Mouse (Mus musculus) E14TG2a.4 (cell line): ENCODE measurements around the gene Adamtsl1.

Source experiments
- H3K27me3 ChIP-seq: 2 replicates; pipeline ENCODE4 v1.6.1; 2014; ENCODE audit warnings: low read length, control low read depth; ENCODE audit not compliant: insufficient read depth
- H3K36me3 ChIP-seq: 2 replicates; pipeline ENCODE4 v1.6.1; 2014; ENCODE audit warnings: low read length, control low read depth; ENCODE audit not compliant: insufficient read depth
- H3K4me1 ChIP-seq: replicated peaks from 2 replicates; pipeline ENCODE4 v1.6.1; 2014; ENCODE audit warnings: low read depth, low read length, control low read depth
- H3K4me3 ChIP-seq: replicated peaks from 2 replicates; pipeline ENCODE4 v1.5.1; 2014; ENCODE audit warnings: mild to moderate bottlenecking, low read length
- H3K9me3 ChIP-seq: 2 replicates; pipeline ENCODE4 v1.6.1; 2014; ENCODE audit warnings: low read length, control low read depth
- CTCF ChIP-seq: conservative IDR thresholded peaks from 2 replicates; pipeline ENCODE4 v1.5.1; 2014; ENCODE audit warnings: low read length
- NANOG ChIP-seq: IDR thresholded peaks from 2 replicates; pipeline ENCODE4 v1.6.1; 2014; ENCODE audit warnings: borderline replicate concordance, low read length, mixed read lengths
- POU5F1 ChIP-seq: IDR thresholded peaks from 2 replicates; pipeline ENCODE4 v1.6.1; 2014; ENCODE audit warnings: low read length, borderline replicate concordance

Gene Adamtsl1

DNA sequence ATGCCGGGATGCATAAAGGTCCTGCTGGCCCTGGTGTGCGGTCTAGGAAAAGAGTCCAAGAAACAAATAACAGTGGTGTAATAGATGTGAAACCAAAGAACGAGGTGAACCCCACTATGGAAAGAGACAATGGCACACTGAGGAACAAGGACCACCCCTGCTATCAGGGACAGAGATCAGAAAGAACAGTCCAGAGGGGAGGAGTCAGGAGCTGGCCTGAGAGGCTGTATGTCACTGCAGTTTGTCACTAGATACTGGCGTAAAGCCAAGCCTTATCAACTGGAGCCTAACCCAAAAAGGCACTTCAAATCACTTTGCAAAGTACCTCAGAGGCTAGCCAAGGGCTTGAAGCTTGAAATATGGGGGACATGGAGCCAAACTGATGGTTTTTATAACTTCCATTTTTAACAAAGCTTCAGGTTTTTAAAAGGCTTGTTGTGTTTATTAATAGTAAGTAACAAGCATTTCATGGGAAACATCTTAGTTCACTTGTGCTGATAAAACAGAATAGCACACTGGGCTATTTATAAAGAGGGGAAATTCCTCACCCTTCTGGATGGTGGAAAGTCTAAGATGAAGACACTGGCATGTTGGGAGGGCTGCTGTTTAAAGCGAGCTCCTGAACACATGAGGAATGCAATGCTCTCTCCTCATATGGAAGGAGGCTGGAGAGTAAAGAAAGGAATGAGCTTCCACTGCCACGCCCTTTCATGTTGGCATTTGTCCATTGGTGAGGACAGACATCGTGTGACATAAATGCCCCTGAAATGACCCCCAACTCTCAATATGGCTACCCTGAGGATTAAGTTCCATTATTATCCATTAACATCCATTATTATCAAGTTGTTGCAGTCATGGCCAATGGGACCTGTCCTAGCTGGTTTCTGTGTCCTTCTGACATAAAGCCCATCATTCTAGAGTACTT lies 797.1 kb downstream of the Adamtsl1 start:
- Histone ChIP-seq H3K9me3 (no peaks in the 10 kb centered on the region), H3K36me3 (no peaks in the 10 kb centered on the region), H3K4me3 (no peak overlapping the region), H3K27me3 (no peaks in the 10 kb centered on the region), H3K4me1 (no peaks in the 10 kb centered on the region)
- no peak for TF ChIP-seq NANOG
- no peak for TF ChIP-seq POU5F1

DNA sequence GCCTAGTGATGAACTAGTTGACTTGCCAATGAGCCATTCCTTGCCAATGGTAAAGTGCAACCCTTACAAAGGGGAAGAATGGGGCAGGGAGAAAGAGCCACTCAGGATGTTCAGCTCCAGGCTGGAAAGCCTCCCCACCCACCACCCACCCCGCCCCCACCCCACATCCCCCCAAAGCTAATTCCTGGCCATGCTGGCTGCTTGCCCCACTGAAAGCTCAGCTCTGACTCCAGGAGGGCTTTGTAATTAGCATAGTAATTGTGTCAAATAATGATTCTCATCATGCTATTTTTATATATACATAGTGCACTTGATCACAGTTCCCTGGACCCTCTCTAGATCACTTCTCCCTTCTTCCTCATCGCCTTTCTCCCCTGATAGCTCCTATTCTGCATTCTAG lies 798.4 kb downstream of the Adamtsl1 start:
- H3K9me3 ChIP-seq: no peaks in the 10 kb centered on the region
- H3K36me3 ChIP-seq: no peaks in the 10 kb centered on the region
- no peak for TF ChIP-seq NANOG
- no peak for TF ChIP-seq CTCF
- TF ChIP-seq POU5F1: no peak
- H3K27me3 ChIP-seq: no peaks in the 10 kb centered on the region
- no peak overlapping the region for H3K4me3 ChIP-seq
- H3K4me1 ChIP-seq: no peaks in the 10 kb centered on the region

DNA sequence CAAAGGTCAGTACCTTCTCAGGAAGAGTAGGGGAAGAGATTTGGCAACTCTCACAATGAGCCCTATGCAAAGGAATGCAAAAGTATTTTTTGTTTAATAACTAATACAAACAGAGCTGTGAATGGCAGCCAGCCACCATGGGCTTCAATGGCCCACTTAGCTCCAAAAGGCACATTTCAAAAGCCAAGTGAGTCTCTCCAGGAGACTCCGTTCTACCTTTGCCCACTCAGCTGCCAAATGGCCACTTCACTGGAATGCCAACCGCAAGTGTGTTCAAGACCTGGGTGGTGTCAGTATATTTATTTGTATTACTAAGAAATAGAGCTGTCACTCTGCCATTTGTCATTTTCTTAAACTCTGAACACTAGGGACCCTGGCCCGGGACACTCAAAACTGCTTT lies 800.5 kb downstream of the Adamtsl1 start:
- Histone ChIP-seq H3K36me3 (no peaks in the 10 kb centered on the region), H3K4me1 (no peaks in the 10 kb centered on the region)
- TF ChIP-seq POU5F1 (no peak), NANOG (no peak), CTCF (no peak)

DNA sequence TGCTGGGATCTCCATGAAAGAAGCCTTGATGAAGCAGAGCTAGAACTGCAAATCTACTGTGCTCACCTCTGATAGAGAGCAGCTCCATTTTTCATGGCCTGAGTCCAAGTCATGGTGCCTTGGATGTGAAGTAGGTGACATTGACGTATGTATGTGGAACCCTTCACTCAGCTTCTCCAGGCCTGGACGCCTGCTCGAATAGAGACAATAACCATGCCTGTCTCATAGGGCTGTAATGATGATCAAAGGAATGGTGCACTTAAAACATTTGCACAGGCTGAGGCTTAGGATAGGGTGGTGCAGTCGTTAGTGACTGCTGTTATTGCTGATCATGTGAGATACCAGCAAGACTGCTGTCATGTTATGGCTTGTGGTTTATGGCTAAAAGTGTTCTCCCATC lies 801.1 kb downstream of the Adamtsl1 start:
- Histone ChIP-seq H3K4me3 (no peak overlapping the region), H3K9me3 (no peaks in the 10 kb centered on the region), H3K27me3 (no peaks in the 10 kb centered on the region), H3K36me3 (no peaks in the 10 kb centered on the region), H3K4me1 (no peaks in the 10 kb centered on the region)
- TF ChIP-seq POU5F1: no peak
- TF ChIP-seq CTCF: no peak
- TF ChIP-seq NANOG: no peak

More for the DNA sequence above, 800.5 kb downstream of the Adamtsl1 start:
- H3K27me3 ChIP-seq: no peaks in the 10 kb centered on the region
- H3K4me3 ChIP-seq: no peak overlapping the region
- no peaks in the 10 kb centered on the region for H3K9me3 ChIP-seq

DNA sequence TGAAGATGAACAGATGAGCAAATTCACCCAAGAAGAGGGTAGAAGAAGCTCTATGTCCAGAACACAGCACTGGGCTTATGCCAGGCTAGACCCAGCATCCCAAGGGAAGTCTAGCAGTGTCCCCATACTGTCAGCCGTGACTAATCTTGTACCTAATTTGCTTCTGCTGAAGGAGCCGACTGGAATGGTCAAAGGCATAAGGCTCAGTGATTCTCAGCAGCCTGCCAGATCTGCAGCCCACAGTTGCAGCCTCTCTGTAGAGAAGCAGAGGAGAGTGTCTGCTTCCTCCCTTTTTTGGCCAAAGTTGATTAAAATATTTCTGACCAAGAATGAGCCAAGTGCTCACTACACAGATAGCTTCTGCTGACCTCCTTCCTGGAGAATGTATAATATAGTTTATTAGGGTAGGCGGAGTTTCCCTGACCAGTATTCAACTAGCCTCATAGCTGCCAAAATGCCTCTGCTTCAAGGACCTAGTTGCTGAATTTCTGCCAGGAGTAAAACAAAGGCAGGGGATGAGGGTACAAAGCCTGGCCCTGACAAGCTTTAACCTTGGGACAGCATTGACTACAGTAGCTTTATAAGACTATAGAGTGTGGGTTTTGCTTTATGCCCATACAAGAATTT lies 804.1 kb downstream of the Adamtsl1 start:
- Histone ChIP-seq H3K27me3 (no peaks in the 10 kb centered on the region), H3K36me3 (no peaks in the 10 kb centered on the region), H3K4me3 (no peak overlapping the region), H3K9me3 (no peaks in the 10 kb centered on the region), H3K4me1 (no peaks in the 10 kb centered on the region)
- TF ChIP-seq POU5F1: no peak

DNA sequence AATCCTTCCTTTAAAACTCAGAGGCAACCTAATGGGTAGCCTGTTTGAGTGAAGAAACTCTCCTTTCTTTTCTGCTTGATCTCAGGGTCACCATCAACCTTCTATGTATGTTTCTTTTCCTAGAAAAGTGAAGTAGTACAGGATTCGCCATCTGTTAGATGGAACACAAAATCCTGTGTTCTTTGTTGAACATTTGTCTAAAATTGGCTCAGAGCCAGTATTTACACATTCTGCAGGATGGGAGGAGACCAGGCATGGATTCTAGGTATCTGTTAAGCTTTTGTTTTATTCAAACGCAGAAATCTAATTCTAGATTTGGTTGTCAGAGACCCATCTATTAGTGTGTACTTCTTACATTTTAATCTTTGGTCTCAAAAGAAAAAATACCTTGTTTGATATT lies 811.4 kb downstream of the Adamtsl1 start:
- Histone ChIP-seq H3K36me3 (no peaks in the 10 kb centered on the region), H3K9me3 (no peaks in the 10 kb centered on the region), H3K4me1 (no peaks in the 10 kb centered on the region), H3K4me3 (no peak overlapping the region), H3K27me3 (no peaks in the 10 kb centered on the region)
- no peak for TF ChIP-seq POU5F1
- TF ChIP-seq NANOG: no peak
- TF ChIP-seq CTCF: no peak

DNA sequence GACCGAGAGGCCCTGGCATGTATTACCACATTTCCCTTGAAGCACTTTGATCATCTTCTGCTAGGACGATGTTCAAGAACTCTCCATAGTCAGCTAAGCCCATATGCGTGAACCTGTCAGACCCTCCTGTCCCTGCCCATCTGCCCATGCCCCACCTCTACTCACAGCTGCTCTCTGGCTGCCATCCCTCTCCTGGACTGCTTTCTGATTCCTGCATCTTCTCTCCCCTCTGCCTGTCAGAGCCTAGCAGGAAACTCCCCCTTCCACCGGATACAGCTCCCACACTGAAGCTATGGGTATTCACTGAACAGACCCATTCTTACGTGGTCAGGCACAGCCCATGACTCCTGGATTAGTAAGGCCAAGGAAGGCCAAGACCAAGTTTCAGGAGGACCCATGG lies 812.0 kb downstream of the Adamtsl1 start:
- Histone ChIP-seq H3K4me1 (no peaks in the 10 kb centered on the region), H3K4me3 (no peak overlapping the region), H3K27me3 (no peaks in the 10 kb centered on the region), H3K36me3 (no peaks in the 10 kb centered on the region), H3K9me3 (no peaks in the 10 kb centered on the region)
- TF ChIP-seq POU5F1 (no peak), CTCF (no peak), NANOG (no peak)

DNA sequence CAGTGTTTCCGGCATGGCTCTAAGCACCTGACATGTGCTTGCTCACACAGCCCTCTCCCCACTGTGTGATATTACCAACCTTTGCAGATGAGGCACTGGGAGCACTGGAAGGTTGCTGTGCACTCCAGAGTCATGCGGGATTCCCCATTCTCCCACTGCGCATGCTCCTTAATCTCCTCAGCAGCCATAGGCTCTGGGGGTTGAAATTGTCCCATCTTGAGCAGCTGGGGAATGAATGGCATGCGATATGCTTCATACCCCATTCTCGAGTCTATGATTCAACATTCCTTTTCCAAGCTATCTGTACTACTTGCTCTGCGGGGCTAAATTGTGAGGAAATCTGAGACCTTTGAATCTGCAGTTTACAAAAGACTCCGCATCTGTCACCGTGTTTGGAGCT lies 812.7 kb downstream of the Adamtsl1 start:
- no peaks in the 10 kb centered on the region for H3K27me3 ChIP-seq
- H3K4me1 ChIP-seq: no peaks in the 10 kb centered on the region
- no peaks in the 10 kb centered on the region for H3K36me3 ChIP-seq
- TF ChIP-seq NANOG (no peak), CTCF (no peak), POU5F1 (no peak)
- H3K9me3 ChIP-seq: no peaks in the 10 kb centered on the region
- no peak overlapping the region for H3K4me3 ChIP-seq
